Mouse (Mus musculus) adipocyte (in vitro differentiated cells): Measurements from ENCODE around the gene Slc7a6os.

ENCODE experiments used
- DNase-seq: peaks from one replicate; pipeline ENCODE4 v3.0.0-alpha.2; 2016; ENCODE audit warnings: low spot score

Slc7a6os gene

DNA sequence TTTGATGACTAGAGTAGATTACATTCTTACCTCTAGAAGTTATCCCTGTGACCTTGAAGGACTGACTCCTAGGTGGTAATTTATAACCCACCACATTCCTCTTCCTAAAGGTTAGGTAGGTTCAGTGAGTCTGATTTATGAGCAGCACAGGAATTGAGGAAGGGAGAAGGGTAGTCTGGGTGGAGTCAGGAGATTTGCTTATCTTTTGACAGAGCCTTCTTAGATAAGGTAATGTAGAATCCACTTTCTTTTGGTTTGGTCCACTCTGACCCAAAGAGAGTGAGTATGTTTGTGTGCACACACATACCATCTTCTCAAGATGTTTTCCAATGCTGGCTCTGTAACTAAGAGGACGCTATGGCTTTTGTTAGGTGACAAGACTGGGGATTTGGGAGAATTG, 33.1 kb downstream of the Slc7a6os start:
- DNase-seq: no peak

DNA sequence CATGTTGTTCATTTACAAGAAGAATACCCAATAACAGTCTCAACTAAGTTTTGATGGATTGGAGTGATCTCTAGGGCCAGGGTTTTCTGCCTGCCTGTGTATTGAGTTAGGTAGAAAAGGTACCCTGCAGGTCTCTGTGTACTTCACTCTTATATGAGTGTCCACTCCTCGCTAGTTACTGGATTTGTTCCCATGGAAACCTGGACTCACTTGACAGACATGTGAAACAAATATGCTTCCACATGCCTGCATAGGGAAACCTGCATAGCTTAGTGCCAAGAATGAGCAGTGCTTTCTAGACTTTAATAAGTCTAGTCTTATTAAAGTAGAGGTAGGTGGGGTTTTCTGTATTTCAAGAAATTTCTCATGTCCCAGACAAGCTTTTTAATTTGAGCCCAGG, 33.8 kb downstream of the Slc7a6os start:
- DNase-seq: no peak

DNA sequence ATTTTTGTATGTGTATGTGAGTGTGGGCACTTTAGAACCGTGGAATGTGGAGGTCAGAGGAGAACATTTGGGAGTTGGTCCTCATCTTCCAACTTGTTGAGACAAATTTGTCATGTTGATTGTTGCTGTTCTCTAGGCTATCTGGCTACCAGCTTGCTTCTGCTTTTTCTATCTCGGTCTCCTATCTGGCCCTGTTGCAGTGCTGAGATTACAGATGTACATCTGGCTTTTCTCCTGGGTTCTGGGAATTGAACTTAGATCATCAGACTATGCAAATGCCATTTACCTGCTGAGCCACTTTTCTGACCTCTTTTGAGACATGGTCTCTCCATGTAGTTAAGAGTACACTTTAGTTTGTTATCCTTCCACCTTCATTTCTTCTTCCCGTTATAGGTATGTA, 37.2 kb downstream of the Slc7a6os start:
- no peak for DNase-seq

DNA sequence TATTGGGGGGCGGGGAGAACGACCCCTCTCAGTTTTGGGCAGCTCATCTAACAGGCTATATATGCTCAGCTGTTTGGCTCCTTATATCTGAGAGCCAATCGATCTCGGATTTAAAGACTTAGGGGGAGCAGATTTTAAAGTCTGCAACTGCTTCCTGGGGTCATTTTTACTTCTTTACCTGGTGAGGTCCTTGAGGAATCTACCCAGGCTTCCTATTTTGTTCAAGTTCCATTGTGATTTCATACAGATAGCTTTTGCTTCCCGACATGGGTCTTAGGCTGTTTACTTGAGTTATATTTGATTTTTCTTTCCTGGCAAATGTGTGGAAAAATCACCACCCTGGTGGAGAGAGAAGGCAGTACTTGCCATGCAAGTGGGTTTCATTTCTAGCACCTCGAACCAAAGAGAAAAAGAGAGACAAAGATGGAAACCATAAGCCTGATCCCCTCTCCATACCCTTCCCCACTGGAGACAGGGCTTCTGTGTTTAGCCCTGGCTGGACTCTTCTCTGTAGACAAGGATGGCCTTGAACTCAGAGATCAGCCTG, 40.7 kb downstream of the Slc7a6os start:
- DNase-seq: no peak

DNA sequence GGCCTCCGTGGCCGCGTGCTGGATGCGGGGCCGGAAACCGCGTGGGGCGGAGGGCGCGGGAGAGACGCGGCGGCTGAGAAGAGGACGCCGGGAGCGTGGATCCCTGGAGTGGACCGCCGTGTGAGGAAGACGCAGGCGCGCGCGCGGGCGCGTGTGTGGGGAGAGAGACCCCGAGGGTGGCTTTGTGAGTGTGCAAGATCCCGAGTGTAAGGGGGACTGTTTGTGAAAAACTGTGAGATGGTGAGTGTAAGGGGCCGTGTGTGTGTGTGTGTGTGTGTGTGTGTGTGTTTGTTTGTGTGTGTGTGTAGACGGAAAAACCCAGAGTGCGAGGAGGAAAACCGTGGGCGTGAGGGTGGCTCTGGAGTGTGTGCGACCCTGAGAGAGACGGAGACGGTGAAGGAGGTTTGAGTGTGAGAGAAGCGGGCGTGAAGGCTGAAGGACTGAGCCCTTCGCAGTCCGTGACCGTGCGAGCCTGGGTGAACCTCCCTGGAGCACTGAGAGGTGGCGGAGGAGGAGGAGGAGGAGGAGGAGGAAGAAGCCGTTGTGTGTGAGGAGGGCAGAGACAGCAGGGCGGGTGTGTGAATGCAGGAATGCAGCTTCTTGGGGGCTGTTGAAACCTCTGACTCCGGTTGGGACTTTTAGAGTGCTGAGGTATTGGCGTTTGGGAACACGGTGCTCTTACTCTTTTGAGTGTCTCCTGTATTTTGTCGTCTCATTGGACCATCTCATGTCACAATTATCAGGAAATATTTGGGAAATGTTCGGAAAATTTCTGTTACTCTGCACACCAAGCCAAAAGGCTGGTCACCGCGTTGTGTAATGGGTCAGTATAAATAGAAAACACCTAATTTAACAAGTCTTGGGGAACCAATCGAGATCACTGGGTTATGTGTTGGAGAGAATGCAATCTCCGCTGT, 41.5 kb downstream of the Slc7a6os start:
- DNase-seq: peak; percentile 73

DNA sequence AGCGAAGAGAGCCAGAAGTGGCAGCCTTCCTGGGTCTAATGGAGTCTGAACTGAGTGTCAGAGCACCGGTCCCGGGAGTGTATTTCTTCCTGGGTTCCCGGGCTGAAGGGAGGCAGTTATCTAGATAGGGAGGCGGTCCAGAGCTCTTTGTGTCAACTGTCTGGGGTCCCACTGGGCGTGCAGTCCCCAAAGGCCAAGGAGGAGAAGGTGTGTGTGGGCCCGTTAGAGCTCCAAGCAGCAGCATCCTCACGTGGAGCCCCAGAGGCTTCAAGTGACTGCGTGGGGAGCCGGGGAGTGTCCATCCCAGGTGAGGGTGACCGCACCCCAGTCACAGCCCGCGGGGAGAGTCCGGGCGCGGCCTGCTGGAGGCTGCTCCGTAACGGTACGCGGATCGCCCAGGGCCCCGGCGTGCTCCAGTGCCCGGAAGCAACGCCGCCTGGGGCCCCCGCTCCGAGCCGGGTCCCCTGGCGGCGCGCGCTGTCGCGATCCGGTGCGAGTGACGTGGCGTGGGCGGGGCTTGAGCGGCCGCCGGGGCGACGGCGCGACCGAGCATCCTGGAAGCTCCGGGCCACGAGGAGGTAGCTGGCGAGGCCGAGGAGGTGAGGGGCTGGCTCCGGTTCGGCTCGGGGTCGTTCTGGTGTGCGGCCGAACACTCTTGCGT, 42.2 kb downstream of the Slc7a6os start, which contains the start of gene Slc7a6:
TSS of gene Slc7a6 (plus strand) at position 502 of the 661 bp plus-strand sequence.
- DNase-seq: peak; percentile 63

DNA sequence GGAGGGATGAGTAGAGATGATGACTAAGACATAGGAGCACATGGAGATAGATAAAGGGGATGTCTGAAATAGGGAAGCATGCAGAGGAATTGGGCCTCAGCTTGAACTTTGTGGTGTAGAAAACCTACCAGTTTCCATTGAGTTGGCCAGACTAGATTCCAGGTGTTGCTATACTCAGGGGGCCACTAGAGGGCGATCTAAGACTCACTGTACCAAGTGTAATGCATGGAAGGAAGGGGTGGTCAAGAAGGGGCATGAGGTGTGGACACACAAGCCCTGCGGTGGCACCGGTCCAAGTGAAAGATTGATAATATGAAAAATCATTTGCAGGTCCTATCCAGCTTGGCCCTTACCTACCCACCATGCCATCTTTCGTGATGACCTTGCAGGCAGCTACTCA, 45.3 kb downstream of the Slc7a6os start:
- DNase-seq: peak; percentile 76

DNA sequence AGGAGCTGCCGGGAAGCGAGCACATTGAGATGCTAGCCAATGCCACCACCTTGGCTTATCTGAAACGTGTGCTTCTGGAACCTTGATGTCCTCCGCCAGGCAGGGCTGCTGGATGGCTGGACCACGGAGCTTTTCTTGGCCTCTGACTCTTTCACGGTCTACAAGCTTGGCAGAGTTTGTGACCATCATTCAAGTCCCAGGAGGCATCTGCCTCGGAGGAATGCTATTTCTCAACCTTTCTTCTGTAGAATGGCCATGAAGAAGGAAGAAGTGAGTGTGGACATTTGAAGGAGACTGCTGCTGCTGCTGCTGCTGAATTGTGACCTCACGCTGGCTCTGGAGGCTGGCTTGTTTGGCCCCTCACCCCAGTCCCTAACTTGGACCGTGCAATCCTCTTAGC, 47.5 kb downstream of the Slc7a6os start:
- peak; percentile 53 for DNase-seq

DNA sequence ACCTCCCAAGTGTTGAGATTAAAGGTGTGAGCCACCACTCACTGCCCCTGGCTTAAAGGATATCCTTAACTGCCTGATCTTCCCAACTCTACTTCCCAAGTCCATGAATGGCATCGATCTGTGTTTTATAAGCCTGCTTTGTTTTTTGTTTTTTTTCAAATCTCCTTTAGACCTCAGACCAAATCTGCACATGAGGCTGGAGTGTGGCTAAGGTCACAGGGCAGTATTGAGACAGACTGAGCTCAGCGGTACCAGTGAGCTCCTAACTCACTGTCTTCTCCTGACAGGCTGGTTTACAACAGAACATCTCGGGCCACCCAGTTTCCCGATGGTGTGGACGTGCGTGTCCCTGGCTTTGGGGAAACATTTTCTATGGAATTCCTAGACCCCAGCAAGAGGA, 50.9 kb downstream of the Slc7a6os start:
- peak; percentile 74 for DNase-seq

DNA sequence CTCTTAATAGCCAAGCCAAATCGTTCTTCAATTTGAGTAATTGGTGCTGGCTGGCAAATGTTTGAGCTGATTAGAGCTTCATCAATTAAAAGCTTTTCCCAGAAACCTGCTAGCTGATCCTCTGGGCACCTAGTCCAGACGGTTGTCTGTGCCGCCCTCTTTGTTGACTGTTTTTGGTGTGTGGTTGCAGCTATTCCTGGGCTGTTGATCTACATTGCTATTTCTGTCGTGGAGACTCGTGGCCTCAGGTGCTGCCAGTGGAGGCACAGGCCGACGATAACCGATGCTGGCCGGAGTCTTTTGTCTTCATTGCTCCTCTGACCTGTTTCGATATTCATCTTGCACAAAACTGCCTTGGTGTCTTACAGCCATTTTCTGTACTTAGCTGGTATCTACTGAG, 52.4 kb downstream of the Slc7a6os start:
- no peak for DNase-seq

DNA sequence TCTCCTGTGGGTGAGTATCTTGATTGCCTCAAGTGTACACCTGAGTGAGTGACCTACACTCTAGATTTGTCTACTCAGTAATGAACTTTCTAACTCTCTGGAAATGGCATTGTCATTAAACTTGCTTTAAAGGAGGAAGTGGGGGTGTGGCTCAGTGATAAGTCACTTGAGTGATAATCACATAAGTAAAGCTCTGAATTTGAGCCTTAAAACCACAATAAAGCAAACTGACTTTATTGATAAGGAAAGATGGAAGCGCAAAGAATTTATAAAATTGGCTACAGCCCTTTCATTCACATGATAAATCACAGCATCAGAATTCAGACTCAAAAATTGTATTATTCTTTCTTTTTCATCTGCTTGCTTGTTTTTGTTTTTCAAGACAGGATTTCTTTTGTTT, 53.3 kb downstream of the Slc7a6os start:
- no peak for DNase-seq

DNA sequence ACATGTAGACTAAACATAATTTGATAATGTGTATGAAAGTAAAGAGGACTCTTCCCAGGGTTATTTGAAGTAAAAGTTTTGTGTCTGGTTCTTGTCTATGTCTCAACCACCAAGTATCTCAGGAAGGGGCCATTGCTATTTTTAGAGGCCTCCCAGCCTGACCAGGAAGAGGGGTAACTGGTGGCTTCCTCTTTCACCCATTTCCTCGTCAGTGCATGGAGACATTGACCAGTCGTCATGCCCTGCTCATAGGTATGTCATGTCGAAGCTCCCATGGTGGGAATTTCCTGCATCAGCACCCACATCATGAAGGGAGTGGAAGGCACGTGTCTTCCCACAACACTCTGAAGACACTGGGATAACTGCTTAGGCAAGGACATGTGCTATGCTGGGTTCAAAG, 57.9 kb downstream of the Slc7a6os start:
- DNase-seq: no peak

DNA sequence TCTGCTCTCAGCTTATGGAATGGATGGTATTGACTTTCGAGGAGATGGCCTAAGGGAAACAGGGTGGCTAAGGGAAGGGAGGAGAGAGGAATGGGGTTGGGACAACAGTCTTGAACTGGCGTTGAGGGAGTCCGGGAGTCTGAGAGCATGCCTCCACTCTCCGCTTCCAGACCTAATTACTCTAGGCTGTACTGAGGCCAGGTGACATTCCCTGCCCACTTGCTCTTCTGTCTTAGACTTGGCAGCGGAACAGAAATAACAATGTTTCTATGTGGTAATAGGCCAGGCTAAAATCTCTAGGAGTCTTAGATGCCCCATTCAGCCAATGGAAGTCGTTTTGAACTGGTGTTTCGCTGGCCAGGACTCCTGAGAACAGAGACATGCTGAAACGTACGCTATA, 59.7 kb downstream of the Slc7a6os start:
- DNase-seq: peak; percentile 75
